Mouse (Mus musculus) stomach, embryonic 15.5 days (tissue): ENCODE measurements around the gene Ptk7. TPM values are rescaled to one million over a fixed set of nuclear protein-coding genes. Genes with fewer than 3 reads are reported as not detected.

ENCODE experiments used
- ATAC-seq: fragments of 200-750 bp; cut with Nextera tagmentation; 2 replicates; pipeline ENCODE4 v1.8.0; 2017; ENCODE audit warnings: low read depth, moderate number of reproducible peaks, moderate TSS enrichment; ENCODE audit not compliant: insufficient read depth, low FRiP score
- H3K27ac ChIP-seq: fragments of 300-500 bp; sonication (generic); 2 replicates; pipeline ENCODE4 v1.5.1; 2015; ENCODE audit warnings: mild to moderate bottlenecking, inconsistent platforms
- H3K27me3 ChIP-seq: fragments of 300-500 bp; sonication (generic); replicated peaks from 2 replicates; pipeline ENCODE4 v1.6.1; 2015; ENCODE audit warnings: inconsistent platforms
- H3K36me3 ChIP-seq: fragments of 300-500 bp; sonication (generic); 2 replicates; pipeline ENCODE4 v1.6.1; 2015; ENCODE audit warnings: inconsistent platforms
- H3K4me1 ChIP-seq: fragments of 300-500 bp; sonication (generic); 2 replicates; pipeline ENCODE4 v1.6.1; 2015; ENCODE audit warnings: inconsistent platforms
- H3K4me2 ChIP-seq: fragments of 300-500 bp; sonication (generic); 2 replicates; pipeline ENCODE4 v1.6.1; 2015; ENCODE audit warnings: mild to moderate bottlenecking, inconsistent platforms
- H3K4me3 ChIP-seq: fragments of 300-500 bp; sonication (generic); replicated peaks from 2 replicates; pipeline ENCODE4 v1.5.1; 2015; ENCODE audit warnings: inconsistent platforms
- H3K9ac ChIP-seq: fragments of 300-500 bp; sonication (generic); 2 replicates; pipeline ENCODE4 v1.6.1; 2015; ENCODE audit warnings: inconsistent platforms
- H3K9me3 ChIP-seq: fragments of 300-500 bp; sonication (generic); 2 replicates; pipeline ENCODE4 v1.6.1; 2016; ENCODE audit warnings: inconsistent platforms
- WGBS: fragments of 180-500 bp; shearing (Covaris S2); methylation state at CpG from one replicate; pipeline ENCODE4 v1.1.7; 2015; 5-methylcytosine and 5-hydroxymethylcytosine counted together
- polyA plus RNA-seq: library from polyadenylated mRNA; unstranded; fragments of >200 nt; fragmentation: Nextera tagmentation; extraction: Ambion mirVana; gene quantifications from 2 replicates; pipeline ENCODE4 v1.2.1, GENCODE M21; 2015

Ptk7 gene
- polyA plus RNA-seq, 1 experiment from 2014 or later, result 87.6 TPM

- Histone ChIP-seq H3K4me3 (peak overlapping the region; percentile 9), H3K9ac (peak overlapping the region; percentile 19; the same call in 1 of the 2 replicates), H3K27ac (peak overlapping the region; percentile 92), H3K27me3 (no peaks in the 10 kb centered on the region), H3K4me2 (peak overlapping the region; percentile 44), H3K4me1 (peaks cover 80% of the 10 kb centered on the region), H3K36me3 (no peaks in the 10 kb centered on the region), H3K9me3 (no peaks in the 10 kb centered on the region)
- ATAC-seq, result peak; percentile 33; the same call in 1 of the 2 replicates
- 19% methylated on average over 27 of the region's 27 CpGs for WGBS
These were observed 10.3 kb downstream of the Ptk7 start for GRCm38 (mm10) chr17:46618769-46619682.

GRCm38 (mm10) chr17:46618394-46618768 lies 10.9 kb downstream of the Ptk7 start:
- no peaks in the 10 kb centered on the region for H3K27me3 ChIP-seq
- peak; percentile 29; the same call in 1 of the 2 replicates for ATAC-seq
- 15% methylated on average over 6 of the region's 6 CpGs for WGBS
- no peak overlapping the region; the same call in 1 of the 2 replicates for H3K9ac ChIP-seq
- peak overlapping the region; percentile 9 for H3K4me3 ChIP-seq
- peak overlapping the region; percentile 92 for H3K27ac ChIP-seq
- H3K4me1 ChIP-seq, result peaks cover 80% of the 10 kb centered on the region
- peak overlapping the region; percentile 44 for H3K4me2 ChIP-seq
- no peaks in the 10 kb centered on the region for H3K36me3 ChIP-seq
- no peaks in the 10 kb centered on the region for H3K9me3 ChIP-seq

GRCm38 (mm10) chr17:46617799-46618198 lies 11.5 kb downstream of the Ptk7 start:
- H3K4me1 ChIP-seq, result peaks cover 82% of the 10 kb centered on the region
- H3K4me3 ChIP-seq, result no peak overlapping the region

GRCm38 (mm10) chr17:46613229-46613628 lies 16.1 kb downstream of the Ptk7 start:
- H3K9me3 ChIP-seq, result no peaks in the 10 kb centered on the region
- H3K4me2 ChIP-seq, result no peak overlapping the region
- H3K27ac ChIP-seq, result peak overlapping the region; percentile 80
- no peak overlapping the region for H3K9ac ChIP-seq
- no peaks in the 10 kb centered on the region for H3K36me3 ChIP-seq
- ATAC-seq, result no peak
- WGBS, result 35% methylated on average over 3 of the region's 3 CpGs
- H3K4me3 ChIP-seq, result no peak overlapping the region
- peaks cover 61% of the 10 kb centered on the region for H3K4me1 ChIP-seq
- no peaks in the 10 kb centered on the region for H3K27me3 ChIP-seq

More at GRCm38 (mm10) chr17:46617799-46618198, 11.5 kb downstream of the Ptk7 start:
- peak overlapping the region; percentile 44 for H3K4me2 ChIP-seq
- H3K9me3 ChIP-seq, result no peaks in the 10 kb centered on the region
- H3K36me3 ChIP-seq, result no peaks in the 10 kb centered on the region
- WGBS, result 41% methylated on average over 12 of the region's 12 CpGs
- no peaks in the 10 kb centered on the region for H3K27me3 ChIP-seq
- H3K27ac ChIP-seq, result peak overlapping the region; percentile 92
- H3K9ac ChIP-seq, result no peak overlapping the region
- ATAC-seq, result no peak

- Histone ChIP-seq H3K9ac (no peak overlapping the region), H3K27me3 (no peaks in the 10 kb centered on the region), H3K9me3 (no peaks in the 10 kb centered on the region), H3K4me2 (no peak overlapping the region), H3K4me3 (no peak overlapping the region), H3K27ac (peak overlapping the region; percentile 80), H3K4me1 (peaks cover 58% of the 10 kb centered on the region), H3K36me3 (no peaks in the 10 kb centered on the region)
- ATAC-seq, result no peak
- 22% methylated on average over 4 of the region's 4 CpGs for WGBS
These were observed 16.5 kb downstream of the Ptk7 start for GRCm38 (mm10) chr17:46612820-46613219.

GRCm38 (mm10) chr17:46612189-46612588 lies 17.1 kb downstream of the Ptk7 start:
- ATAC-seq, result peak; percentile 25; the same call in 1 of the 2 replicates
- H3K27ac ChIP-seq, result peak overlapping the region; percentile 80
- H3K27me3 ChIP-seq, result no peaks in the 10 kb centered on the region
- H3K4me2 ChIP-seq, result no peak overlapping the region
- no peak overlapping the region for H3K4me3 ChIP-seq
- H3K4me1 ChIP-seq, result peaks cover 52% of the 10 kb centered on the region
- no peak overlapping the region for H3K9ac ChIP-seq
- H3K9me3 ChIP-seq, result no peaks in the 10 kb centered on the region
- 33% methylated on average over 2 of the region's 2 CpGs for WGBS
- no peaks in the 10 kb centered on the region for H3K36me3 ChIP-seq

GRCm38 (mm10) chr17:46611316-46611715 lies 18.0 kb downstream of the Ptk7 start:
- no peaks in the 10 kb centered on the region for H3K36me3 ChIP-seq
- WGBS, result 86% methylated on average over 6 of the region's 6 CpGs
- no peak overlapping the region for H3K9ac ChIP-seq
- no peaks in the 10 kb centered on the region for H3K27me3 ChIP-seq
- no peak for ATAC-seq
- H3K27ac ChIP-seq, result no peak overlapping the region
- no peaks in the 10 kb centered on the region for H3K9me3 ChIP-seq
- peaks cover 45% of the 10 kb centered on the region for H3K4me1 ChIP-seq
- H3K4me2 ChIP-seq, result no peak overlapping the region
- no peak overlapping the region for H3K4me3 ChIP-seq

GRCm38 (mm10) chr17:46609721-46610514 lies 19.4 kb downstream of the Ptk7 start:
- Histone ChIP-seq H3K4me2 (peak overlapping the region; percentile 42), H3K36me3 (no peaks in the 10 kb centered on the region), H3K27me3 (no peaks in the 10 kb centered on the region), H3K9me3 (no peaks in the 10 kb centered on the region), H3K4me3 (0 out of 2 replicates have a peak overlapping the region, but pooled peaks have one; percentile 0), H3K27ac (peak overlapping the region; percentile 77), H3K4me1 (peaks cover 40% of the 10 kb centered on the region), H3K9ac (no peak overlapping the region)
- ATAC-seq, result peak; percentile 71; the same call in 1 of the 2 replicates
- WGBS, result 46% methylated on average over 15 of the region's 15 CpGs

- H3K4me1 ChIP-seq, result peaks cover 17% of the 10 kb centered on the region
- WGBS, result 77% methylated on average over 12 of the region's 12 CpGs
- no peak overlapping the region for H3K27ac ChIP-seq
These were observed 23.3 kb downstream of the Ptk7 start for GRCm38 (mm10) chr17:46605987-46606386.

GRCm38 (mm10) chr17:46605126-46605525 lies 24.2 kb downstream of the Ptk7 start:
- no peak overlapping the region for H3K4me3 ChIP-seq
- no peak overlapping the region for H3K4me2 ChIP-seq
- H3K9ac ChIP-seq, result no peak overlapping the region
- H3K27me3 ChIP-seq, result no peaks in the 10 kb centered on the region
- no peaks in the 10 kb centered on the region for H3K36me3 ChIP-seq
- ATAC-seq, result no peak
- no peak overlapping the region for H3K27ac ChIP-seq
- H3K4me1 ChIP-seq, result peaks cover 9% of the 10 kb centered on the region
- 61% methylated on average over 5 of the region's 5 CpGs for WGBS
- H3K9me3 ChIP-seq, result no peaks in the 10 kb centered on the region

More at GRCm38 (mm10) chr17:46605987-46606386, 23.3 kb downstream of the Ptk7 start:
- H3K4me2 ChIP-seq, result no peak overlapping the region
- no peak overlapping the region for H3K4me3 ChIP-seq
- no peaks in the 10 kb centered on the region for H3K27me3 ChIP-seq
- no peaks in the 10 kb centered on the region for H3K9me3 ChIP-seq
- H3K36me3 ChIP-seq, result no peaks in the 10 kb centered on the region
- no peak overlapping the region for H3K9ac ChIP-seq
- ATAC-seq, result no peak

GRCm38 (mm10) chr17:46603229-46603628 lies 26.1 kb downstream of the Ptk7 start:
- H3K36me3 ChIP-seq, result no peaks in the 10 kb centered on the region
- no peaks in the 10 kb centered on the region for H3K27me3 ChIP-seq
- ATAC-seq, result no peak
- 92% methylated on average over 4 of the region's 4 CpGs for WGBS
- H3K4me1 ChIP-seq, result peaks cover 2% of the 10 kb centered on the region; the same call in 1 of the 2 replicates
- 0 out of 2 replicates have a peak overlapping the region, but pooled peaks have one; percentile 35 for H3K27ac ChIP-seq
- no peak overlapping the region for H3K9ac ChIP-seq
- H3K4me2 ChIP-seq, result no peak overlapping the region
- no peaks in the 10 kb centered on the region for H3K9me3 ChIP-seq
- H3K4me3 ChIP-seq, result no peak overlapping the region
